Mouse (Mus musculus): ENCODE measurements around the gene Nanos2. TPM values are rescaled to one million over a fixed set of nuclear protein-coding genes. Genes with fewer than 3 reads are reported as not detected.

Nanos2 gene
- polyA plus RNA-seq, 1 experiment, result not detected

DNA sequence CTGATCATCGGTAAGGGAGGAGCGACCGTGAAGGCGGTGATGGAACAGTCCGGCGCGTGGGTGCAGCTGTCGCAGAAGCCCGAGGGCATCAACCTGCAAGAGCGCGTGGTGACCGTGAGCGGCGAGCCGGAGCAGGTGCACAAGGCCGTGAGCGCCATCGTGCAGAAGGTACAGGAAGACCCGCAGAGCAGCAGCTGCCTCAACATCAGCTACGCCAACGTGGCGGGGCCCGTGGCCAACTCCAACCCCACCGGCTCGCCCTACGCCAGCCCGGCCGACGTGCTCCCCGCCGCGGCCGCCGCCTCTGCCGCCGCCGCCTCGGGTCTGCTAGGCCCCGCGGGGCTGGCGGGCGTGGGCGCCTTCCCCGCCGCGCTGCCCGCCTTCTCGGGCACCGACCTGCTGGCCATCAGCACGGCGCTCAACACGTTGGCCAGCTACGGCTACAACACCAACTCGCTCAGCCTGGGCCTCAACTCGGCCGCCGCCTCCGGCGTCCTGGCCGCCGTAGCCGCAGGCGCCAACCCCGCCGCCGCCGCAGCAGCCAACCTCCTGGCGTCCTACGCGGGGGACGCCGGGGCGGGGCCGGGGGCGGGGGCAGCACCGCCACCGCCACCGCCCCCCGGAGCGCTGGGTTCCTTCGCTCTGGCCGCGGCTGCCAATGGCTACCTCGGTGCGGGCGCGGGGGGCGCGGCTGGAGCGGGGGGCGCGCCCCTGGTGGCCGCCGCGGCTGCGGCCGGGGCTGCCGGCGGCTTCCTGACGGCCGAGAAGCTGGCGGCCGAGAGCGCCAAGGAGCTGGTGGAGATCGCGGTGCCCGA is 29.4 kb upstream of the Nanos2 start:
- TF ChIP-seq POLR2A (IDR thresholded peaks at IDR 0.05; ENCODE audit: borderline replicate concordance, control insufficient read depth, low read depth, low read length) (no peak), CTCF (IDR thresholded peaks at IDR 0.05; ENCODE audit: control insufficient read depth, insufficient read depth, low read length) (no peak)
- 1% methylated on average over 105 of the region's 107 CpGs for whole genome bisulfite sequencing
- Histone ChIP-seq H3K27ac (ENCODE audit: control insufficient read depth, insufficient read depth, low read depth, low read length, poor library complexity) (no peak overlapping the region; the same call in 1 of the 2 replicates), H3K4me3 (replicated peaks; ENCODE audit: control insufficient read depth, low read depth, low read length) (no peak overlapping the region), H3K4me1 (ENCODE audit: control insufficient read depth, insufficient read depth, low read length) (no peaks in the 10 kb centered on the region)

DNA sequence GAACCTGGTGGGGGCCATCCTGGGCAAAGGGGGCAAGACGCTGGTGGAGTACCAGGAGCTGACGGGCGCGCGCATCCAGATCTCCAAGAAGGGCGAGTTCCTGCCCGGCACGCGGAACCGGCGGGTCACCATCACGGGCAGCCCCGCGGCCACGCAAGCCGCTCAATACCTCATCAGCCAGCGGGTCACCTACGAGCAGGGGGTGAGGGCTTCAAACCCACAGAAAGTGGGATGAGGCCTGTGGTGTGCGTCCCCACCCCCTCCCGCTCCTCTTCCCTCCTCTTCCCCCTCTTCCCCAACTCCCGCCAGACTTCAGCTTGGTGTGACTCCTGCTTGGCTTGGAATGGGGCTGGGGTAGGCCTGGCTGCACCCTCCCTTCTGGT is 28.8 kb upstream of the Nanos2 start:
- TF ChIP-seq POLR2A (IDR thresholded peaks at IDR 0.05; ENCODE audit: borderline replicate concordance, control insufficient read depth, low read depth, low read length) (no peak), CTCF (IDR thresholded peaks at IDR 0.05; ENCODE audit: control insufficient read depth, insufficient read depth, low read length) (no peak)
- WGBS, result 4% methylated on average over 21 of the region's 21 CpGs
- Histone ChIP-seq H3K4me1 (ENCODE audit: control insufficient read depth, insufficient read depth, low read length) (no peaks in the 10 kb centered on the region), H3K4me3 (replicated peaks; ENCODE audit: control insufficient read depth, low read depth, low read length) (no peak overlapping the region), H3K27ac (ENCODE audit: control insufficient read depth, insufficient read depth, low read depth, low read length, poor library complexity) (no peak overlapping the region)

DNA sequence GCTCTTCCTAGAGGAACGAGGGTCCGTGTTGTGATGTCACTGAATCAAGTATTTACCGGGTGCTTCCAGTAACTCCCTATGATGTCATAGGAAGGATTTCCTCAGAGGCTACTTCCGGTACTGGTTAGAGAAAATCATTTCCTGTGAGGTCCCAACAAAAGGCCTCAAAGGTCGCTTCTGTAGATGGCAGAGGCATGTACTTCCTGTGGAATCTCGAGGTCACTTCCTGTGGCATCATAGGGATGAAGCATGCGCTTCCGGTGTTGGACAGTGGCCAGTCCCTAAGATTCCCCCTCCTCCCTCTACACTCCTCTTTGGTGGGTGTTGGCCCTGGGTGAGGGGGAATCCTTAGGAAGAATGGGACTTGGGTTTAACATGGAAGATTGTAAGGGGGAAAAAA is 27.8 kb upstream of the Nanos2 start:
- no peak overlapping the region for H3K27ac ChIP-seq (ENCODE audit: control insufficient read depth, insufficient read depth, low read depth, low read length, poor library complexity)
- no peaks in the 10 kb centered on the region for H3K4me1 ChIP-seq (ENCODE audit: control insufficient read depth, insufficient read depth, low read length)
- WGBS, result 15% methylated on average over 8 of the region's 8 CpGs
- H3K4me3 ChIP-seq (replicated peaks; ENCODE audit: control insufficient read depth, low read depth, low read length), result no peak overlapping the region
- no peak for TF ChIP-seq POLR2A (IDR thresholded peaks at IDR 0.05; ENCODE audit: borderline replicate concordance, control insufficient read depth, low read depth, low read length)
- TF ChIP-seq CTCF (IDR thresholded peaks at IDR 0.05; ENCODE audit: control insufficient read depth, insufficient read depth, low read length), result no peak

DNA sequence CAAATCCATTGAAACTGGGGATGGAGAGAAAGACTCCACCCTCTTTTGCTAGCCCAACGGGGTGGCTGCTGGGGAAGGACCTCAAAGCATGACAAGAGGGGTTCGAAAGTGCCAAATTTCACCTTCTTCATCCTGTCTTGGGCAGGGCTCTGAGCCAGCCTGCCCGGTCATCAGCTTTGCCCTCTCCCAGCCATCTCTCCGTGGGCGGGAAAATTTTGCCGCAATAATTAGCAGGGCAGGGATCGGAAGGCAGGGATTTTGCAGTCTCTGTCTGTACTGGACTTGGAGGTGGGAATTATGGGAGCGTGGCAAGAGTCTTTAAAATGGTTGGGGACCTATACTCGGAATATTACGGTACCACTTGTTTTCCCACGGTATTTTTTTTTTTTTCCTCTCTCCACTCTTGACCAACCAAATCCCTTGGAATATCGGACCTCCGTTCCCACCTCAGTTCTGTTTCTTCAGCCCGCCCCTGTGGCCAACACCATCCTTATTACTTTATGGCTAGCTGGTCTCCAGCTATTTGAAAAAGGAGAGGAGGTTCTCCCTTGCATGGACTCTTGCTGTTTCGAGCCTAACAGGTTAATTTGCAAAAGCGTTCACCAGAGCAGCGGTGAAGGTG is 24.9 kb upstream of the Nanos2 start:
- no peak overlapping the region for H3K4me3 ChIP-seq (replicated peaks; ENCODE audit: control insufficient read depth, low read depth, low read length)
- no peaks in the 10 kb centered on the region for H3K4me1 ChIP-seq (ENCODE audit: control insufficient read depth, insufficient read depth, low read length)
- TF ChIP-seq CTCF (IDR thresholded peaks at IDR 0.05; ENCODE audit: control insufficient read depth, insufficient read depth, low read length) (no peak), POLR2A (IDR thresholded peaks at IDR 0.05; ENCODE audit: borderline replicate concordance, control insufficient read depth, low read depth, low read length) (no peak)
- H3K27ac ChIP-seq (ENCODE audit: control insufficient read depth, insufficient read depth, low read depth, low read length, poor library complexity), result no peak overlapping the region
- 4% methylated on average over 17 of the region's 17 CpGs for WGBS

DNA sequence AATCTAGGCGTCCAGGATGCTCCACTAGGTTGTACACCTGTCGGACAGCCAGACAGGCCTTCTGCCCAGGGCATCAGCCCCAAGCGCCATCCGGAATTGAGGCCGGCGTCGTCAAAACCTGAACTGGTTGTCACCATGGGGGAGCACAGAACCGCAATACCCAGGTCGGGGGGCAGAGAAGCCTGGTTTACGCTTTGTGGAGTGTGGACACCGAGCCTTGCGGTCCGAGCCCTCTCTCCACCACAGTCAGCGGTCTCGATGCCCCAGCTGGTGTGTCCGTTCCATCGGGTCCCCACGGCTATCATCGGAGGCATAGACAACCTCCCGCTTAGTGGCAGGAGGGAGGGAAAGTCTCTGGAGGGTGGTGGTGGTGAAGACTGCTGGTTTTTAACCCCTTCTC is 24.4 kb upstream of the Nanos2 start:
- Histone ChIP-seq H3K27ac (ENCODE audit: control insufficient read depth, insufficient read depth, low read depth, low read length, poor library complexity) (no peak overlapping the region), H3K4me1 (ENCODE audit: control insufficient read depth, insufficient read depth, low read length) (no peaks in the 10 kb centered on the region), H3K4me3 (replicated peaks; ENCODE audit: control insufficient read depth, low read depth, low read length) (no peak overlapping the region)
- TF ChIP-seq POLR2A (IDR thresholded peaks at IDR 0.05; ENCODE audit: borderline replicate concordance, control insufficient read depth, low read depth, low read length) (no peak), CTCF (IDR thresholded peaks at IDR 0.05; ENCODE audit: control insufficient read depth, insufficient read depth, low read length) (no peak)
- 4% methylated on average over 20 of the region's 20 CpGs for WGBS

DNA sequence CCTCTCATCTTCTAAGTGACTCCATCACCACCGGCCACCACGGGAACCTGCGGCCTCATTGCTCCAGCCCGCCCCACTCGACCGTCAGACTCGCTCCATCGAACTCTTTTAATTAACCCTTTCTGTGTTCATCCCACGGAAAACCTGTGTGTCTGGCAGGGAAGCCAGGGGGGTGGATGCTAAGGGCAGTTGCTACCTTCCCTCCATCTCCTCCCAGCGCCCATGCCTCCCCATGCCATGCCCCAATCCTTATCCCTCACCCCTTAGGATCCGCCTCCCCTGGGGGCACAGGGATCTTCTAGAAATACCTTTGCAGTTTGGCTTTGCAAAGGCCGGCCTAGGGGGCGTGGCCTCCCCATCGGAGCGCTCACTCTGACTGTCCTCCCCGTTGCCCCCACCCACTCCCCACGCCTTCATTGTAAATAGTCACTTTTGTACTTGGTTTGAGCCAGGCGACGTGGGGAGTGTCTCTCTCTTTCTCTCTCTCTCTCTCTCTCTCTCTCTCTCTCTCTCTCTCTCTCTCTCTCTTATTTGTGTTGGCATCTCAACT is 23.8 kb upstream of the Nanos2 start:
- Histone ChIP-seq H3K4me3 (replicated peaks; ENCODE audit: control insufficient read depth, low read depth, low read length) (no peak overlapping the region), H3K4me1 (ENCODE audit: control insufficient read depth, insufficient read depth, low read length) (no peaks in the 10 kb centered on the region), H3K27ac (ENCODE audit: control insufficient read depth, insufficient read depth, low read depth, low read length, poor library complexity) (no peak overlapping the region)
- TF ChIP-seq POLR2A (IDR thresholded peaks at IDR 0.05; ENCODE audit: borderline replicate concordance, control insufficient read depth, low read depth, low read length) (no peak), CTCF (IDR thresholded peaks at IDR 0.05; ENCODE audit: control insufficient read depth, insufficient read depth, low read length) (no peak)
- 5% methylated on average over 19 of the region's 19 CpGs for WGBS

DNA sequence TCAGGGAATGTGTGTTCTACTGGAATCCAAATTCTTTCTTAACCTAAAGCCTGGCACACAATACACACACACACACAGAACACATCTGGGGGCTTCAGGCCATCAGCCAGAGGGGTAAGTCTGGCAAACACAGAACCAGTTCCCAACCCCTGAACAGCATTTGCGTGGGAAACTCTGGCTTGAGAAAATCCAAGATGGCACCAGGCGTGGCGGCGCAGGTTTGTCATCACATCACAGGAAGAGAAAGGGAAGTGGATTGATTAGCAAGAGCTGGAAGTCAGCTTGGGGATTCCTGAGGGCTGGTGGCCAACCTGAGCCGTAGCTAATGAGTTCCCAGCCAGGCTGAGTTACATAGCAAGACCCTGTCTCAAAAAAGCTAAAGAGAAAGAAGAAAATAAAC is 21.9 kb upstream of the Nanos2 start:
- TF ChIP-seq POLR2A (IDR thresholded peaks at IDR 0.05; ENCODE audit: borderline replicate concordance, control insufficient read depth, low read depth, low read length) (no peak), CTCF (IDR thresholded peaks at IDR 0.05; ENCODE audit: control insufficient read depth, insufficient read depth, low read length) (no peak)

DNA sequence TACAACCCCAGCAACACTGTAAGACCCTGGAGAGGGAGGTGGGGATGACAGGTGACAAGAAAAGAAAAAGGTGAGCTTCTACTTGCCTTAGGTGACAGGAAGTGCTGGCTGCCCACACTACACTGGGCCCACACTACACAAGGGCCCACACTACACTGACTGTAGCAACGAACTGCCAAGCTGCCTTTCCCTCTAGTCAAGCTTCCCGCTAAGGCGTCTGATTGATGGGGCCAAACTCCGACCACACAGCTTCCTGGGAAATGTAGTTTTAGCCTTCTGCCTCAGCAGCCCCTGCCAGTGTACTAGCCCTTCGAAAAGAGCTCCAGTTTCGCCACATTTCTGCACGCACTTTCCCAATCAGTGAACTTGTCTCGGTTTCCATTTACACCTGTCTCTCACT is 19.6 kb upstream of the Nanos2 start:
- no peaks in the 10 kb centered on the region for H3K4me1 ChIP-seq (ENCODE audit: control insufficient read depth, insufficient read depth, low read length)
- no peak overlapping the region for H3K4me3 ChIP-seq (replicated peaks; ENCODE audit: control insufficient read depth, low read depth, low read length)
- no peak for TF ChIP-seq POLR2A (IDR thresholded peaks at IDR 0.05; ENCODE audit: borderline replicate concordance, control insufficient read depth, low read depth, low read length)
- TF ChIP-seq CTCF (IDR thresholded peaks at IDR 0.05; ENCODE audit: control insufficient read depth, insufficient read depth, low read length), result no peak
- H3K27ac ChIP-seq (ENCODE audit: control insufficient read depth, insufficient read depth, low read depth, low read length, poor library complexity), result no peak overlapping the region
- 18% methylated on average over 8 of the region's 8 CpGs for WGBS

More for the DNA sequence above, 21.9 kb upstream of the Nanos2 start:
- Histone ChIP-seq H3K4me1 (ENCODE audit: control insufficient read depth, insufficient read depth, low read length) (no peaks in the 10 kb centered on the region), H3K27ac (ENCODE audit: control insufficient read depth, insufficient read depth, low read depth, low read length, poor library complexity) (no peak overlapping the region), H3K4me3 (replicated peaks; ENCODE audit: control insufficient read depth, low read depth, low read length) (no peak overlapping the region)
- WGBS, result 69% methylated on average over 5 of the region's 5 CpGs

All from bone marrow, adult 2 months (tissue).